Mouse (Mus musculus): ENCODE measurements at regions not wholly inside any gene's neighbourhood (a gene's known extent, or its start where the extent isn't known, plus 50 kb on each side); places are given as distances from the start of the nearest gene placed in this dataset.

DNA sequence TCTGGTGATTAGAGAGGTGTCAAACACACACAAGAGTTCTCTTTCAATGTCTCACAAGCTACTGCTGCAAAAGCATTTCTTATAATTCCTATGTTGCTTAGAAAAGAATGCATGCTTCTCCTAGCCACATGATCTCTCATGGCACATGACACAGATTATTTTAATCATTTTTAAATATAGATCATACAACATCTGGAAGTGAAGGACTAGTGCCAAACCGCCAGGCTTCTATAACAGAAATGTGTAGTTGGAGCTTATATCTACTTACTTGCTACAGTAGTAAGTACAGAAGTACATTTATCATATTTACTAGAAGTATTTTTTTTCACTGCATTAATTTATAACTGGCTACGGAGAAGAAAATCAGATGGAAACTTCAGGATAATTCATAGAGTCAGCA, 611.3 kb downstream of the Dach1 start:
- no peak for TF ChIP-seq CTCF (conservative IDR thresholded peaks at IDR 0.05; ENCODE audit: low read length)
- TF ChIP-seq POU5F1 (IDR thresholded peaks at IDR 0.05; ENCODE audit: borderline replicate concordance, low read length): no peak
- TF ChIP-seq NANOG (IDR thresholded peaks at IDR 0.05; ENCODE audit: borderline replicate concordance, low read length): no peak
